Mouse (Mus musculus) inflammation-experienced regulatory T-cells (primary cell): ENCODE measurements around the gene Tap2. TPM values are rescaled to one million over a fixed set of nuclear protein-coding genes. Genes with fewer than 3 reads are reported as not detected.

ENCODE experiments used
- polyA plus RNA-seq, 2 experiments: library from polyadenylated mRNA; unstranded; fragments of 100-300 nt; shearing (Covaris generic); gene quantifications; one replicate each; pipeline ENCODE4 v1.2.1; 2017

Gene Tap2
- polyA plus RNA-seq = 100 to 1,000 TPM; 330 to 339 TPM

GRCm38 (mm10) chr17:34203444-34203843, at the start of gene Tap2:
Tap2 (plus strand) TSS chr17:34203527.

GRCm38 (mm10) chr17:34187261-34187916, 15.9 kb upstream of the Tap2 start, which contains the start of the genes Tap1 and Psmb9:
Tap1 (plus strand) TSS chr17:34187553.
Psmb9 (minus strand) TSS chr17:34187764.

GRCm38 (mm10) chr17:34196941-34197894, 6.1 kb upstream of the Tap2 start, which contains the start of gene Psmb8:
Psmb8 (plus strand) TSS chr17:34197721.

GRCm38 (mm10) chr17:34238706-34239105, 35.4 kb downstream of the Tap2 start, which contains the start of gene H2-Ob:
H2-Ob (plus strand) TSS chr17:34238903.

GRCm38 (mm10) chr17:34257594-34258375, 54.5 kb downstream of the Tap2 start, which contains the start of gene H2-Ab1:
H2-Ab1 (plus strand) TSS chr17:34257689.

Other genes with a start within 250 kb of the Tap2 start
- gene Vps52, start 247.7 kb upstream of the Tap2 start, polyA plus RNA-seq = 10 to 100 TPM; 69.7 to 81.8 TPM
- gene Rps18, start 247.5 kb upstream of the Tap2 start, polyA plus RNA-seq = 1,000 to 10,000 TPM; 1,990 to 2,168 TPM
- gene H2-K1, start 203.2 kb upstream of the Tap2 start, polyA plus RNA-seq = over 10,000 TPM; 12,130 to 12,778 TPM
- 10 to 100 TPM; 35.6 to 38.2 TPM for gene Ring1, start 178.8 kb upstream of the Tap2 start, polyA plus RNA-seq
- 100 to 1,000 TPM; 289 to 375 TPM for gene H2-Ke6, start 175.5 kb upstream of the Tap2 start, polyA plus RNA-seq
- 100 to 1,000 TPM in 1 of 2 experiments, 10 to 100 TPM in 1; 96.5 to 149 TPM for gene Slc39a7, start 171.8 kb upstream of the Tap2 start, polyA plus RNA-seq
- 10 to 100 TPM; 66.1 to 98.3 TPM for gene Rxrb, start 171.7 kb upstream of the Tap2 start, polyA plus RNA-seq
- gene Col11a2, start 164.1 kb upstream of the Tap2 start, polyA plus RNA-seq = 1 to 10 TPM in 1 of 2 experiments, under 1 TPM in 1; 0.72 to 3.2 TPM
- 10 to 100 TPM; 31.7 to 45.1 TPM for gene H2-Oa, start 111.2 kb upstream of the Tap2 start, polyA plus RNA-seq
- 100 to 1,000 TPM in 1 of 2 experiments, 10 to 100 TPM in 1; 99.4 to 105 TPM for gene H2-DMa, start 84.0 kb upstream of the Tap2 start, polyA plus RNA-seq
- gene Brd2, start 80.9 kb upstream of the Tap2 start, polyA plus RNA-seq = 100 to 1,000 TPM; 199 to 255 TPM
- 10 to 100 TPM; 11.6 to 22.4 TPM for gene H2-DMb2, start 60.2 kb upstream of the Tap2 start, polyA plus RNA-seq
- 10 to 100 TPM in 1 of 2 experiments, 1 to 10 TPM in 1; 2.8 to 12.1 TPM for gene H2-DMb1, start 50.5 kb upstream of the Tap2 start, polyA plus RNA-seq
- gene Tap1, start 16.0 kb upstream of the Tap2 start, polyA plus RNA-seq = 100 to 1,000 TPM; 379 to 418 TPM
- gene Psmb9, start 15.8 kb upstream of the Tap2 start, polyA plus RNA-seq = 100 to 1,000 TPM; 443 to 527 TPM
- gene Psmb8, start 5.8 kb upstream of the Tap2 start, polyA plus RNA-seq = 1,000 to 10,000 TPM; 1,068 to 1,232 TPM
- 10 to 100 TPM; 69.7 to 70.8 TPM for gene H2-Ob, start 35.4 kb downstream of the Tap2 start, polyA plus RNA-seq
- 100 to 1,000 TPM in 1 of 2 experiments, 10 to 100 TPM in 1; 49.6 to 150 TPM for gene H2-Ab1, start 54.2 kb downstream of the Tap2 start, polyA plus RNA-seq
- 10 to 100 TPM; 40.3 to 86.4 TPM for gene H2-Aa, start 84.3 kb downstream of the Tap2 start, polyA plus RNA-seq
- gene H2-Eb1, start 102.3 kb downstream of the Tap2 start, polyA plus RNA-seq = 10 to 100 TPM; 26.8 to 67.1 TPM
- gene H2-Eb2, start 122.1 kb downstream of the Tap2 start, polyA plus RNA-seq = 1 to 10 TPM in 1 of 2 experiments, under 1 TPM in 1; 0.42 to 1.3 TPM
- gene Btnl2, start 151.3 kb downstream of the Tap2 start, polyA plus RNA-seq = under 1 TPM; 0.43 to 0.46 TPM
- not detected for gene Btnl1, start 173.6 kb downstream of the Tap2 start, polyA plus RNA-seq
- 1 to 10 TPM in 1 of 2 experiments, under 1 TPM in 1; 0.71 to 1.6 TPM for gene BC051142, start 195.3 kb downstream of the Tap2 start, polyA plus RNA-seq